Mouse (Mus musculus) adrenal gland, postnatal 14 days (tissue): Measurements from ENCODE around the gene Kantr. TPM values are rescaled to one million over a fixed set of nuclear protein-coding genes. Genes with fewer than 3 reads are reported as not detected.
A peak's percentile ranks its signal among the peaks of the same experiment; 100 is the strongest.
"Not testable (repeated sequence)": the region's sequence is repeated elsewhere in the genome, so short reads cannot be mapped to it uniquely, and the experiment has no call there.

ENCODE experiments used
- DNase-seq: peaks from one replicate; pipeline ENCODE4 v3.0.0; 2021; ENCODE audit warnings: mixed read lengths
- long read RNA-seq, 2 experiments: library from polyadenylated mRNA; stranded (forward); transcript quantifications; one replicate each; pipeline ENCODE4 v2.0.0; 2021
- total RNA-seq: library from RNA; stranded (reverse); gene quantifications from 2 replicates; pipeline ENCODE4 v1.2.3, GENCODE M21; 2021

The Kantr gene
- total RNA-seq = 7.8 and 8.1 TPM in 2 replicates
- long read RNA-seq, experiment 1 = 0 reads
- long read RNA-seq, experiment 2 = 0 reads

GRCm38 (mm10) chrX:152326996-152327688 lies at the start of gene Kantr:
Kantr (minus strand) TSS chrX:152327495.
- DNase-seq = peak; percentile 86

DNA sequence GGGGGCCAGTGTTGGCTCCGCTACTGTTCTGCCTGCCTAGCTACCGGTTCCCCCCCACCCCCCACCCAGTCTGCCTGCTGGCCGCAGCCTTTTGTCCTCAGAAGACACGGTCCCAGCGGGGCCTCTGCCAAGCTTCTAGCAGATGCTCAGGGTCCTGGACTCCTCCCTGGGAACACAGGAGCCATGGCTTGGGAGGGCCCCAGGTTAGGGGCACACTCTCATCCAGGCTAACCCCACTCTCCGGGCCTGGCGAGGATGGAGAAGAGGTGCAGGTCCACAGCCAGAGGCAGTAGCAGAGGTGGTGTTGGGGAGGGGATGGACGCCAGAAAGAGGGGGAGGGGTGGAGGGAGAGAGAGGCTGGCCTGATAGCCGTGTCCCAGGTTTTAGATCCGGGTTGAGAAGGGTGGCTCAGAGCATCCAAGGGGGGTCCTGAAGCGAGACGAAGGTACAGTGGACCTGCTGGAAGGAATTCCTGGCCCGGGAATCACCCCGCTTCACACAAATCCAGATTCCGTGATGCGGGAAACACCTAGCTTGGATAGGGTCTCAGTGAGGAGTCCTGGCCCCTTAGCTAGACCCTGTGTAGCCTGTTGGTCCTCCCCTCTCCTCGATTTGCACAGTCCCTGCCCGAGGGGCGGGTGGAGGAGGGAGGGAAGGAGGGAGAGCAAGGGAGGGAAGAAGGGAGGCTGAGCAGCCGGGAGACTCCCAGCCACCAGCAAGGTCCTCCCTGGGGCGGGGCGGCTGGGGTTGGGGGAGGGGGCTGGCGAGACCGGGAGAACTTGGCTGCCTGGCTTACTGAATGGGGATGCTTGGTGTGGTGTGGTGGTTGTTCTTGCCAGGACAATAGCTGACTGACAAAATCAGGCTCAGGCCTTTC lies 41.3 kb upstream of the Kantr start, which contains the start of gene Gpr173:
Gpr173 (minus strand) TSS at position 308 of the 877 bp plus-strand sequence.
- peak; percentile 64 for DNase-seq

DNA sequence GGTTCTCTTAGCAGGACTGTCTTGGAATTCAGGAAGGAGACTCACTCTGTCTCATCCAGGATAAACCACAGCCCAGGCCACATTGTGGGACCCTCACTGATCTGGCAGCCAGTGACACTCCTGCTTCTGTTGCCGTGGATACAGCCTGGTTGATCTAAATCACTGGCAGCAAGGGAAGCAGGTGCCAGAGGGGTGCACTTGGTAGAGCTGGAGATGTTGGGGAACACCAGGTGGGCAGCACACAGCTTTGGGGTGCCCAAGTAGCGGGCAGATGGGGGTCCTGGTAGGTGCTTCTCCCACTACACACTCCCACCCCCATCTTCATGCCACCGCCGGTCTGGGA lies 40.7 kb upstream of the Kantr start:
- DNase-seq = no peak

GRCm38 (mm10) chrX:152366418-152366817 lies 39.1 kb upstream of the Kantr start:
- DNase-seq = no peak

DNA sequence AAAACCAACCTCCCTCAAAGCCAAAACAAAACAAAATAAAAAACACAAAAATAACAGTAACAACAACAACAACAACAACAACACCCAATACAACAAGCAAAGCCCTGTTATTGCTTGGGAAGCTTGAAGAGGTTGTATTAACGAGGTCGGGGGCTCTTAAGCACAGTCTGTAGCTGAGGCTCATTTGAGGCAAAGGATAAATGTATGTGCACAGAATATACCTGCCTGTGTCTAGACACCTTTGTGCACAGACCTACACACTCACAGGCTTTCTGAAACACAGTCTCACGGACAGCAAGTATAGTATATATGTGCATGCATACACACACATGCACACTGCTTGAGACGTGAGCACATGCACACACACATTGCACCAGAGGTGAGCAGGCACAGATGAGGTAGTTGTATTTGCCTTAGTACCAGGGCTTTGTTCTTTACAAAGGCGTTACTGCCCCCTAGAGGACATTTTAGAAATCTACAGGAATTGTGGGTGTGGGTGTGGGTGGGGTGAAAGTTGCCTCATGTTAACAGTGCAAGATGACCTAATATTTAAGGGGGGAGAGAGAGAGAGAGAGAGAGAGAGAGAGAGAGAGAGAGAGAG lies 25.4 kb upstream of the Kantr start:
- peak; percentile 45 for DNase-seq

DNA sequence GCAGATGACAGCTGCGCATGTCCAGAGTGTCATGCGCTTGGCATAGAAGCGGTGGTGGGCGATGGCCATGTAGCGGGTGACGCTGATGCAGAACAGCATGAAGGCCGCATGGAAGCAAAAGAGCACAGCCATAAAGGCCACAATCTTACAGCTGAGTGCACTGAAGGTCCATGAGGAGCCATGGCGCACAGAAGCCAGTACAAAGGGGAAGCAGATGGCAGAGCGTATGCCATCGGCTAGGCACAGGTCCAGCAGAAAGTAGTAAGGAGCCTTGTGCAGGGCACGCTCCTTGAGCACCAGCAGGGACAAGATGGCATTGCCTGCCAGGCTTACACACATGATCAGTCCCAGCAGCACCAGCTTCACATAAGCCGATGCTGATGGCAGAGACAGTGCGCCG lies 19.7 kb upstream of the Kantr start:
- DNase-seq = no peak

- no peak for DNase-seq
These were observed 19.3 kb upstream of the Kantr start for GRCm38 (mm10) chrX:152346587-152346986.

DNA sequence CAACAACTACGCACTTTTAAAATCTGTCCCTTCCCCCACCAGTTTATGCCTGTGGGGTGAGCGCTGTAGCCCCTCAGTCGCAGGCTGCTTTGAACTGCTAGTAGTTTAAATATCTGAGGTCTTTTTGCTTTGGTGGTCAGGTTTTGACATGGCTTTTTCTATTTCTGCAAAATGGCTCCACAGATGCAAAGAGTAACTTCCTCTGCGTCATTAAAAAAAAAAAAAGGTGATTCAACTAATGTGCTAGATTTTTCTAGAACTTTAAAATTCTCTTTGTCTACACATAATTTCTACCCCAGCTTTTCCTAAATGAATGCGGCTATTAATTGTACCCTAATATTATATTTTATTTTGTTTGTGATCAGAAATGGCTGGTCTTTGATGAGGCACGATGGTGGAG lies 15.6 kb upstream of the Kantr start:
- DNase-seq = no peak

DNA sequence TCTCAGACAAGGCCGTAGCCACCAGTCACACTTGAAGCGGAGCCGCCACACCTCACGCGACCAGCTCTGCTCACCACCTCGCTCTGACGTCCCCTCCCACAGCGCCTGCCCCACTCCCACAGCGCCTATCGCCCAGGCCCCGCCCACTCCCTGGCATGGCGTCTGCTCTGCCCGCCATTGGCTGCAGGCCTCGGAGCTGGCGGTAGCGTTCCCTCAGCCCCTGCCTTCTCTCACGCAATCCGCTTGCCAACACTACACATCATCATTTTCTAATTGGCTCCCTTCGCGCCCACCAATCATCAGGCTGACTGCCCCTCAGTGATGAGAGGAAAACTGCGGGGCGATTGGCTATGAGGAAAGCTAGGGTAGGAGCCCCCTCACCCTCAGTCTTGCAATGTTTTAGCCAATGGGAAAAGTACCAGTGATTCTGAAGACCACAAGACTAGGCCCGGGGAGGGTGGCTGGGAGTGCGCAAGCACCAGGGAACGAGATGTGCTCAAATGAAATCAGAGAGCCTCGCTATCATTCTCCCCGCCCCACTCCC lies 15.1 kb upstream of the Kantr start, which contains the start of gene Tspyl2:
Tspyl2 (minus strand) TSS at position 68 of the 544 bp plus-strand sequence.
- peak; percentile 95 for DNase-seq

GRCm38 (mm10) chrX:152341496-152341895 lies 14.2 kb upstream of the Kantr start:
- peak; percentile 19 for DNase-seq

DNA sequence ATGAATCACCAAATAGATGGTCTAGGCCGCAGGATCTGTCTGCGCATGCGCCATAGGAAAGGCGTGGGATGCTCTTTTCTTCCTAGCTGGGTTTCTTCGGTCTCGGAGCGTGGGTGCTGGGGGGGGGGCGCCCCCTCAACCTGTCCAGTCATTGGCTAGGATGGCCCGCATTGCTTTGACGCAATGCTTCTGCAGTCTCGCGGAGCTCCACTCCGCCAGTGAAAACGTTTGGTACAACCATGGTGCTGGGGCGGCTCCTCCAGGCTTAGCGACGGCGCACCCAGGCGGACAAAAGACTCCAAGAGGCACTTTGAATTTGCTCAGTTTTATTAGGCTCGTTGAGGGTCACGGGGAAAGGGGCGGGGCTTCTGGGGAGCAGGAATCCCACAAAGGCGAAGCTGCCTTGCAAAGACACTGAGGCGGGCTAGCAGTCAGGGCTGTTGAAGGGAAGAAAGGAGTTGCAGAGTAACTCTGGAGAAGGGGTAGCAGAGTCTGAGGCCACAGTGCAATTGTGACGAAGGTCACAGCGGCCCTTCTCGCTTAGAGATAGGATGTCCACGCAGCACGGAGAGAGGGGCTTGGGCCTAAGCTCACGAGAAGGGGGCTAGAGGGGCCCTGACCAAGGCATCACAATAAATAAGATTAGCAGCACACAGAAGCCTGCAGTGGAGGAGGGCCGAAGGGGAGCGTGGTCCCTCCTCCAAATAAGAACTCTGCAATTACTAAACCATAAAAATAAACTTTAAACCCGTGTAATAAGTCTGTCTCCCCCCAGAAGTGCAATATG lies 9.4 kb upstream of the Kantr start:
- DNase-seq = peak; percentile 92

DNA sequence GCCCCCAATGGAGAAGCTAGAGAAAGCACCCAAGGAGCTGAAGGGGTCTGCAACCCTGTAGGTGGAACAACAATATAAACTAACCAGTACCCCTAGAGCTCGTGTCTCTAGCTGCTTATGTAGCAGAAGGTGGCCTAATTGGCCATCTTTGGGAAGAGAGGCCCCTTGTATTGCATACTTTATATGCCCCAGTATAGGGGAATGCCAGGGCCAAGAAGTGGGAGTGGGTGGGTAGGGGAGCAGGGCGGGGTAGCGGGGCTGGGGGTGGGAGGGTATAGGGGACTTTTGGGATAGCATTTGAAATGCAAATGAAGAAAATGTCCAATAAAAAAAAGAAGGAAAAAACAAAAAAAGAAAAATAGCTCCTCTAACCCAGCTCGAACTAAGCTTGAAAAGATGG lies 8.8 kb upstream of the Kantr start:
- DNase-seq = not testable (repeated sequence)

DNA sequence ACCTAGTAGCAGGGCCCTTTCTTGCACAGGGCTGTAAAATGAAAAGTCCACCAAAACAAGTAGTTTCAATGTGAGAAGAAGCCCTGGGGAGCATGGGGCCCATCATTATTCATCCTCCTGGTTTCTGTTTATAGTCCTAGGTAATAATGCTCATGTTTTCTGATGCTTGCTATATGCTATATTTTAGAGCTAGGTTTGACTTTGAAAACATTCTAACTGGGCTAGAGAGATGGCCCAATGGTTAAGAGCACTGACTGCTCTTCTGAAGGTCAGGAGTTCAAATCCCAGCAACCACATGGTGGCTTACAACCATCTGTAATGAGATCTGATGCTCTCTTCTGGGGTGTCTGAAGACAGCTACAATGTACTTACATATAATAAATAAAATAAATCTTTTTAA lies 2.1 kb upstream of the Kantr start:
- DNase-seq = not testable (repeated sequence)

DNA sequence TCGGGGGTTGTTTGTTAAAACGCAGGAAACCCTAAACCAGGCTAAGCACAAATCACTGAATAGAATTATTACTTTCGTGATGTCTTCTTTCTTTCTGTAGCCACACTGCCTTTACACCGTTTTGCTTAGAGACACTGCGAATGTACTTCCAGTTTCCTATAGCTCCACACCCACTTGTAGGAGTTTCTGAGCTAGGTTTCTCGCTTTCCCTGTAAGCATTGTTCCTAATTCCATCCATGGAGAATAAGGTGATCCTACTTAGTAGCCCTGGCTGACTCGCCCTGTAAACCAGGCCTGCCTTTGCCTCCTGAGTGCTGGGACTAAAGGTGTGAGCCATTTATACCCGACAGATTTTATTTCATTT lies 376 bp upstream of the Kantr start:
- no peak for DNase-seq

DNA sequence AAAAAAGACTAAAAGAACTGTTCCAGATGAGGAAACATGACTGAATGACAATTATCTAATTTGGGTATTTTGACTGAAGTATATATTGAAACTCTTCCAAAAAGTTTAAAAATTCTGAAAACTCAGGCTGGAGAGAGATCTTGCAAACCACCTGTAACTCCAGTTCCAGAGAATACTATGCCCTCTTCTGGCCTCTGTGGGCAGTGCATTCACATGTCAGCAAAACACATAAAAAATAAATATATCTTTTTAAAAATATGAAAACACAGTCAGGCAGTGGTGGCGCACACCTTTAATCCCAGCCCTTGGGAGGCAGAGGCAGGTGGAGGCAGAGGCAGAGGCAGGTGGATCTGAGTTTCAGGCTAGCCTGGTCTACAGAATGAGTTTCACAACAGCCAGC lies 3.7 kb downstream of the Kantr start:
- DNase-seq = no peak

DNA sequence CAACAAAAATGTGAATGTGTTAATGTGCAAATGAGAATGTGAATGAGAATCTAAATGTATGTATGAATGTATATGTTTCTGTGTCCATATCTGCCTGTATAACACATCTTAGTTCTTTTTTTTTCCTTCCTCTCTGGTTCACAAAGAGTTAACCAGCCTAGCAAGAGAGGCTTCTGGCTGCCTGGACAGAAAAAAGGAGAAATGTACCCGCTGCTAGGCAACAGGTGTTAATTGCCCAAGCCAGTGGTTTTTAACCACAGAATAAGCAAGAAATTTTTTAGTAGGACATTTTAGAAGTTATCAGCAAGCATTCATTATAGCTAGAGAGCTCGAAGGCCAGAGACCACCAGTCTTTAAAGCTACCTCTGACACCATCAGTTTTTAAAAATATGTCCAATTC lies 4.5 kb downstream of the Kantr start:
- no peak for DNase-seq

DNA sequence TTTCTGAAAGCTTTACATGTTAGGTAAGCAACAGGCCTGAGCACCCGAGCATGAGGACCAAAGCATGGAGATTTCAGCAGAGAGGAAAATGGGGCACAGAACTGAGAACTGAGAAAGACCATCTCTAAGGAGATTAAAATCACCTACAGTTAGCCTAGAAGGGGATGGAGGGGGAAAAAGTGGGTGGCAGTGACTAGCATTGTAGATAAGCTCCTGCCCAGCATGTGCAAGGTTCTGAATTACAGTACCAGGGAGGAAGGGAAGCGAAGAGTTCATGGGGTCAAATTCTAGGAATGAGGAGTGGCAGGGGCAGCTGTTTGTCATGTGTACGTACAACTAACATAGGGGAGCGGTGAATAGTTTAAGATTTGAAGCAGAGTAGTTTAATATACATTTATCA lies 6.8 kb downstream of the Kantr start:
- no peak for DNase-seq

DNA sequence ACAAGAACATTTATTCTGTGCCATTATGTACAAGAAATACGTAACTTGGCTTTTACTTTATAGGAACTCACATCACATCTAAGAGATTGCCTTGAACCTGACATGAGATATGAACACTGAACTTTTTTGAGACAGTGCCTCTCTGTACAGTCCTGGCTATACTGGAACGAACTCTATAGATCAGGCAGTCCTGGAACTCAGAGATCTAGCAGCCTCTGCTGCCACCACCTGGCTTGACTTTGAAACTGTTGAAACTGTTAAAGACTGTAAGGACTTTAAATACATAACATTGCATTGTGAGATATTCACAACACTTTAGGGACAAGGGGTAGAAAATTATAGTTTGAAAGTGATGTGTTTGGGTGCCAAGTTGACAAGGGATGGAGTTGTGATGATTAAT lies 19.4 kb downstream of the Kantr start:
- peak; percentile 57 for DNase-seq

DNA sequence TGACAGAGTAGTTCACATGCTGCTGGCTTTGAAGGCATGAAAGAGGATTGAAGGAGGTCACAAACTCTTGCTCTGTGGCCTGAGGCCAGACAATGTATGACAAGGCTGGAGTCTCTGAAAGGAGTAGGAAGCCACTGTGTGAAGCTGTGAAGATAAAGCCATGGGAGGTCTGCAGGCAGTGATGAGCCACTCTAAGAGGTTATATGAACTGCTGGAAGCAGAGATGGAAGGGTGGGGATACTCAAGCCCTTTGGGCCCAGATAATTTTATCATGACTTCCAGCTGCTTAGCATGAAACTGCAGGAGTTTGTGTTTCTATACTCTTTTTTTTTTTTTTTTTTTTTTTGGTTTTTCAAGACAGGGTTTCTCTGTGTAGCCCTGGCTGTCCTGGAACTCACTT lies 19.9 kb downstream of the Kantr start:
- no peak for DNase-seq

- no peak for DNase-seq
These were observed 21.1 kb downstream of the Kantr start for GRCm38 (mm10) chrX:152306224-152306623.

DNA sequence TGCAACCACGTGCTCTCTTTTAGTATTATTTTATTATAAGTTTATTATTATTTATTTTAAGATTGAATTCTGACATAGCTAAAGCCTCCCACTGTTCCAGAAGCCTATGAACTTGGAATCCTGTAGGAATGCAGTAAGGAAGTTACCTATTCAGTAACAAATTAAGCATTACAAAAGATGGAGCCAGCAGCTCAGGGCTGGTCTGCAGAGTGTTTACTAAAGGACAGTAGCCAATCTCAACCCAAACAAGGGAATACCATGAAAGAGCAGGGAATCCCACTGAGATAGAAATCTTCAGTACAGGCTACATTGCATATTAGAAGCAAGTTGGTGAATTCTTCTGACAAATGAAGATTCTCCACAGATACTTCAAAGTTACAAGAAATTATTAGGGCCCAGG lies 40.3 kb downstream of the Kantr start:
- not testable (repeated sequence) for DNase-seq

- DNase-seq = no peak
These were observed 42.5 kb downstream of the Kantr start for GRCm38 (mm10) chrX:152284746-152285145.
